Mouse (Mus musculus): ENCODE measurements around the gene Foxn1.

Gene Foxn1

DNA sequence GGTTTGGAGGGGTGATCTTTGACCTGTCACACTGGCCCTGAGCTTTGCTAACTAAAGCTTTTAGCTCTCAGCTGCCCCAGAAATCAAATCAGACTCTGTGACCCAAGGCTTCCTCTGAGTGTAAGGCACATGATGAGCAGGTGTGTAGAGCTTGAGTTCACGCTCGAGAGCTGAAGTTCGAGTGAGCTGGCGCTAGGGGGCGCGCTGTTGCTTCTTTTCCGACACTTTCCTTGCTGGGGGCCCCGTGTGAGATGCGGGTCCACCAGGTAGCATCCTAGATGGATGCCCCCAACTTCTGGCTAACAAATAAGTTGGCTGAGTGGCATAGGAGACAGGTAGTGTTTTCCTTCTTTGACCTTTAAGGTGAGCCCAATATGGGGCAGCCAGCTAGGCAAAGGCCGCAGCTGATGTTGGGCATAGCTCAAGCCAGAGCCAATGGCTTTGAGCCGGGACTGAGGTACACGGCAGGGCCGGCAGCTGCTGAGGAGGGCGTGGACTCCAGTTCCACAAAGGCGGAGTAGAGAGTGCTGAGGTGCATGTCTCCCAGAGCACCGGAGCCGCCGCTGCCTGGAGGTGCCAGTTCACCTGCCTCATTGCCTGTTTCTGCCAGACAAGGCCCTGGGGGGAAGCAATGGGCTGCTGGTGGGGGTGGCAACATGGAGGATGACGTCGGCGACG is 27.9 kb downstream of the Foxn1 start:
- no peak for DNase-seq (ENCODE audit: low spot score in 2 of 2)

DNA sequence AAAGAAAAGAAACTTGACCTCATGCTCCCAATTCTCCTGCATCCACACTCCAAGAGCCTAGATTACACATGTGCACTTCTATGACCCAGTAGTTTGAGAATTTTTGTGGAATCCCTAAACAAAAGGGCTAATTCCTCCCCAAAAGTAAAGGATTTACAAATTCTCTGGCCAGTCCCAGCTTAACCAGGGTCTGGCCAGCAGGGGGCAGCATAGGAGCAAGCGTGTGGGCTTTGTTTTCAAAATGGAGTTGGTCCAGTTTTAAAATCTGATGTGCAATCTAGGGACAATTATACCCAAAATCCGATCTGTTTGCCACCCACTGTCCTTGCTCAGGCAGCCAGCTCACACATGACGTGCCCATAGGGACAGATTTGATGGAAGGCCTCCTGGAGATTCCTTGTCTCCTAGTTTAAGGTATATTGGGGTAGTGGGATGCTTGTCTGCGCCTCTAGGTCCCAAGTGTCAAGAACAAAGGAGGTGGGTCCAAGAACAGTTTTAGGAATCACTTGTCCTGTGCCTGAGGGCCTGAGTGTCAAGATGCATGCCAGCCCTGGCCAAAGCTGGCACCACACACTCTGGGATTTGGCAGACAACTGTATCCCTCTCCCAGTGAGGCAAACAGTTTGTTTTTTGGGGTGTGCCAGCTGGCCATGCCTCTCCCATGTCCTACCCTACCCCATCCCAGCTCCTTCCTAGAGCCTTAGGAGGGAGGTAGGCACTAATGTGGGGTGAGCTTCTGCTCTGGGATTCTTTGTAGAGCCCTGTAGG is 30.7 kb downstream of the Foxn1 start:
- DNase-seq (ENCODE audit: low spot score in 2 of 2), result peak; percentile 47 to 71

DNA sequence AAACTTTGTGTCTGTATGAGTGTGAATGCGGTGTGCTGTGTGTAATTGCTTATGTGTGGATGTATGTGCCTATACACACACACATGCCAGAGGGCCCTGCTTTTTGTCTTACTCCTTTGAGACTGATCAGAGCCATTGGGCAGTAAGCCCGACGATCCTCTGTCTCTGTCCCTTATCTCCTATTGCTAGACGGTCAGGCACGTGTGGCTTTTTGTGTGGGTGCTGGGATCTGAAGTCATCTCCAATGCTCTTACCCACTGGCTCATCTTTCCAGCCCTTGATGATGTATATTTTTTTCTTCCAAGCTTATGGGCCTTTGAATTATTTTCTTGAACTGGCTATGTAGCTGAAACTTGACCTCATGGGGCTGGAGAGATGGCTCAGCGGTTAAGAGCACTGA is 31.5 kb downstream of the Foxn1 start:
- no peak for DNase-seq (ENCODE audit: low spot score in 2 of 2)

DNA sequence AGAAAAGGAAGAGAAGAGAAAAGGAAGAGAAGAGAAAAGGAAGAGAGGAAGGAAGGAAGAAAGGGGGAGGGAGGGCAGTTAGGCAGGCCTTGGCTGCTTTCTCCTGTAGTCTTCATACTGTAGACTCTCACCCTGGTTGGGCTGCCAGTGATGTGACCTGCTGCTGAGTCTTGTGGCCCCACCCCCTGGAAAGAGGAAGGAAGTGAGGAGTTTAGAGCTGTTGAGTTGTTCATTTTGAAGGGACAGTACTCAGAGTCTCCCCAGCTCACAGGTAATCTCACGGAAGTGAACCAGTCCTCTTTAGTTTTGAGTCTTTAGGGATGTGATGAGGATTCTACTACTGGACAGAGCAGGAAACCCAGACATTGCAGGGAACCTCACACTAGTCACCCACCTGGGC is 33.3 kb downstream of the Foxn1 start:
- DNase-seq (ENCODE audit: low spot score in 2 of 2), result no peak

DNA sequence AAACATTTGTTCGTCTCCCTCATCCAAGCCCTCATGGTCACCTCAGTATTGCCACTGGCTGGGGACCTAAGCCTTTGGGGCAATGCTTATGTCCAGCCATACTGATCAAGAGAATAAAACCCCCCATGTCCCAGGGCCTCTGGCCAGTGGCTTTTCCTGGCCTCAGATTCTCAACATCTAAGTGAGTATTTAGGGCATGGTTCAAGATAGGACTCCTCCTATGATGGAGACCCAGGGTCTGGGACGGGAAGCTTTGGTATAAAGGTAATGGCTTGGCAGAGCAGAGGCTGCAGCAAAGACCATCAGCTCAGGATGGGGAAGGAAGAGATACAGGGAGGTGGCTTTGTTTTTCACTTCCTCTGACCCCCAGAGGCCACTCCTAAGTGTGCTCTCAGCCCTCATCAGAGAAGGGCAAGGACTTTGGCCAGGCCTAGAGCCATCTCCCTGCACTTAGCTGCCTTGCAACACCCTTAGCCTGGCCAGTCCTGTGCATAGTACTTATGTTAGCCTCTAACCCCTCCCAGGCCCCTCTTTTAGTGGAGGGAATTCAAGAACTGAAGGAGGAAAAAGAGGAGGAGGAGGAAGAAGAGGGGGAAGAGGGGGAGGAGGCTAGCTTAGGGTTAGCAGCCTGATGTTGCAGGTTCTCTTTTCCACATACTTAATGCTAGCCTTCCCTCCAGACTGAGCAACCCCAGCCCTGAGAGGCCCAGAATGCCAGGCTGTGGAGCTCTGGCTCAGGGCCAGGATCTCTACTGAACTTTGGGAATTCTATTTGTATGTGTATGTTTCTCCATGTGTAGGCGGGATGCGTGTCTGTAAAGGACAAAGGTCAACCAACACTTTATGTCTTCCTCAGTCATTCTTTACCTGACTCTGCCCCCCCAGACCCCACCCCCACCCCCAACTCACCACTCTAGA is 36.7 kb downstream of the Foxn1 start:
- DNase-seq (ENCODE audit: low spot score in 2 of 2), result no peak

GRCm38 (mm10) chr11:78348474-78348873 is 37.9 kb downstream of the Foxn1 start:
- DNase-seq (ENCODE audit: low spot score in 2 of 2), result no peak

GRCm38 (mm10) chr11:78347908-78348307 is 38.5 kb downstream of the Foxn1 start:
- DNase-seq (ENCODE audit: low spot score in 2 of 2), result no peak

GRCm38 (mm10) chr11:78347070-78347754 is 39.1 kb downstream of the Foxn1 start:
- DNase-seq (ENCODE audit: low spot score in 2 of 2), result peak; percentile 56 to 70

GRCm38 (mm10) chr11:78346326-78347069 is 39.9 kb downstream of the Foxn1 start:
- DNase-seq (ENCODE audit: low spot score in 2 of 2), result no peak

DNA sequence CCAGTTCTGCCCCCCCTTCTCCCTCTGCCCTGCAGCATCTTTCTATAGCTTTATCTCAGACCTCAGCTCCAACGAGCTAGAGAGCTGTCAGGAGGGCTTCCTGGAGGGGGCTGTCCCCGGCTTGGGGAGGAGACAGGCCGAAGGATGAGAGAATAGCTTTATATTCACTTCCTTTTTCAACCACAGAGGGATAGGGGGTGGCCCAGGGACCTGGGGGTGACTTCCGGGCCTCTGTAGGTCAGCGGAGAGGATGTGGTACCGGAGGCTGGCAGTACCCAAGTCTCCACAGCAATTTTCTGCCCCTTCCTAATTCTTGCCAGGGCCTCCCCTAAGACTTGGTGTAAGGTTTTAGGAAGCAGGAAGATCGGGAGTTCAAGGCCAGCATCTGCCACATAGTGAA is 40.6 kb downstream of the Foxn1 start:
- peak in 1 of 2 experiments; percentile 38 for DNase-seq (ENCODE audit: low spot score in 2 of 2)

DNA sequence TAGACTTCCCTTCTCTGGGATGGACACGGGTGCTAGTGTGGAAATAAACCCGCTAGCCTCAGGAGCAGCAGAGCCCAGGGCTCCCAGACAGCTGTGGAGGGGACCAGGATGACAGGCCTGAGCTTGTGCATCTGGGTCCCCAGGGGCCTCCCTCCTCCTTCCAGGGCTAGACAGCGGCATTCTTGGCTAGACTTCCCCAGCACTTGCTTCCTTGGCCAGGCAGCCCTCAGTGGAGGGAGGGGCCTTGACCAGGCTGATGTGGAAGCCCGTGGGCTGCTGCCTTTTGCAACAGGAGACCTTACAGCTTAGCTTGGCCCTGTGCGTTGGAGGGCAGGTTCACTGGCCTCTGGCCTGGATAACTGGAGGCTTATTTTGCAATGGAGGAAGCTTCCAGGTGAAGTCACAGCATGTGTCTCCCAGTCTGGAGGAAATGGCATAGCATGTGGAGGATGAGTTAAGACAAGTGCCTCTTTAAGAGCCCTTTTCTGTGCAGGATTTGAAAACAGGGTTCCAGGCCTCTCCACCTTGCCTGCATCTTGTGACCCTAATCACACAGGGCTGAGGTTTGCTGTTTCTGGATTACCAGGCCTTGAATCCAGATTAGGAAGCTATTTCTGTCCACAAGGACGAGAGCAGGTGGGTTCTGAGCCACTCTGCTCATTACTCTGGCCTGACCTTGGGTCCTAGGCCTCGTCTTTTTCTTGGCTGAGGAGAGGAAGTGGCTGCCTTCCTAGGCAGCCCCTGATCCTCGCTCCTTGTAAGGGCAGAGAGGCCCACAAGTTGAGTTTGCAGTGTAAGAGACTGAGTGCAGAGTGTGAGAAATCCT is 41.3 kb downstream of the Foxn1 start:
- DNase-seq (ENCODE audit: low spot score in 2 of 2), result no peak

DNA sequence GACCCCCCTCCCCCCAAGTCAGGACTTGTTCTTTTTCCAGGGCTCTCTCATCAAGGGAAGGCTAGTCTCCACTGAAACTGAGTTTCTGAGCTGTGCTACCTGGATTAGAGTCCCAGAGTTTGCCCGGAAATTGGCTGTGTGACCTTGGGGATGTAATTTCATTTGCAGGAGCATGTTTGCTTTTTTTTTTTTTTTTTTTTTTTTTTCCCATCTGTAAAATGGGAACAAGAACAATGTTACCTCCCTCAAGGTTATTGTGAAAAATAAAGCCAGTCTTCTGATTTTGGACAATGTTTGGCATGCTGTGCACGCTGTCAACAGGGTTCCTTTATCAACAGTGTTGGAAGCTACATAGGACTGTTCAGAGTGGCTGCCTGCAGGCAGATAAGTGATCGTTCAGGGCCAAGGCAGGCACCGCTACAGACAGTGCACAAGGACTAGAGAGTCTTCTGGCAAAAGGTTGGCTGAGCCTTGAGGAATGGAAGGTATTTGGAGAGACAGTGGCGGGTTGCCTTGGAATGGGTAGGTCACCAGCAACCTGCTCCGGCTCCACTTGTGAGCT is 41.9 kb downstream of the Foxn1 start:
- no peak for DNase-seq (ENCODE audit: low spot score in 2 of 2)

- peak; percentile 67 to 74 for DNase-seq (ENCODE audit: low spot score in 2 of 2)
Observed at GRCm38 (mm10) chr11:78343381-78344327, 42.7 kb downstream of the Foxn1 start, which contains the start of gene Unc119. Gene Unc119, plus strand, starts transcription at chr11:78343482.

- DNase-seq (ENCODE audit: low spot score in 2 of 2), result no peak
Observed at GRCm38 (mm10) chr11:78341702-78342101, 44.7 kb downstream of the Foxn1 start.

- DNase-seq (ENCODE audit: low spot score in 2 of 2), result no peak
Observed at GRCm38 (mm10) chr11:78337040-78337439, 49.3 kb downstream of the Foxn1 start.

GRCm38 (mm10) chr11:78333992-78334391 is 52.4 kb downstream of the Foxn1 start:
- no peak for DNase-seq (ENCODE audit: low spot score in 2 of 2)

GRCm38 (mm10) chr11:78332676-78333075 is 53.7 kb downstream of the Foxn1 start:
- DNase-seq (ENCODE audit: low spot score in 2 of 2), result no peak

DNA sequence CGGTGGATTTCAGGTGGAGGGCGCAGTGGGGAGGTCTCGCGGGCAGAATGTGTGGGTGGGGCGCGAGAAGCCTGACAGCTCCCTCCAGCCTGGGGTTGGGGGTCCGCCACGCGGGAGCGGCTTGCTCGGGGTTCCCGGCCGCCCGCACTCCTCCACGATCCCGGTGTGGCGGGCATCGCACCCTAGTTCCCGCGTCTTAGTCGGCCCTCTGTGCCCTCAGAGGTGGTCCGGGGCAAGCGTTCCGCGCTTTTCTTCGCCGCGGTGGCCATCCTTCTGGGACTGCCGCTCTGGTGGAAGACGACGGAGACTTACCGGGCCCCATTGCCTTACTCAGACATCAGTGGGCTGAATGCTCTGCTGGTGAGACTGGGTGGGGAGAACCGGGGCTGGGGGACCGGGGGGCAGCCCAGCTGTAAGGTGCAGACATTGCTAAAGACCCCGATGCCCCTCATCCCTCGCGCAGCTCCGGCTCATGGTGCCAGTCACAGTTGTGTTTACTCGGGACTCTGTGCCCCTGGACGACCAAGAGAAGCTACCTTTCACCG is 57.8 kb downstream of the Foxn1 start:
- DNase-seq (ENCODE audit: low spot score in 2 of 2), result no peak
